Mouse (Mus musculus) thymus, postnatal 10 days (tissue): Measurements from ENCODE around the gene Snorc.

ENCODE experiments used
- DNase-seq, 2 experiments: peaks; one replicate each; pipeline ENCODE4 v3.0.0; 2021; ENCODE audit warnings: low spot score in 2 of 2

Snorc gene

DNA sequence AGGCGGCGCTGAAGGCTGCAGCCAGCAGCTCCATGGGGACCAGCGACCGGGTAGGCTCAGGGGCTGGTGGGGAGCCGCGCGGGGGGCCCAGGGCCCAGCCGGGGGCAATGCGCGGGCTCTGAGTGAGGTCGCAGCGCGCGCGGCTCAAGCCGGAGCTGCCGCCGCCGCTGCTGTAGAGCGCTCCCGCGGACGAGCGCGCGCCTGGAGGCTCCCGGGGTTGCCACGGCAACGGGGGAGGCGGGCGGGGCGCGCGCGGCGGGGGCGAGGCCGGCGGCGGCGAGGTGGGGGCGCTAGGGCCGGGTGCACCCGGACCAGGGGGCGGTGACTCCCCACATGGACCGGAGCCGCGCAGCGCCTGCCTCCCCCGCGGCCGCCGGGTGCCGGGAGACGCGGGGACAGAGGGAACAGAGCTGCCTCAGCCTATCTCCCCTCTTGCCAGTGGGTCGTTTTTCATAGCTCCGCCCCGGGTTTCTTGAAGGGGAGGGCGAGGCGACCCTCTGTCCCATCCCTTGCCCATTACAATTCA lies 40.2 kb downstream of the Snorc start:
- peak in 1 of 2 experiments; percentile 20 for DNase-seq

DNA sequence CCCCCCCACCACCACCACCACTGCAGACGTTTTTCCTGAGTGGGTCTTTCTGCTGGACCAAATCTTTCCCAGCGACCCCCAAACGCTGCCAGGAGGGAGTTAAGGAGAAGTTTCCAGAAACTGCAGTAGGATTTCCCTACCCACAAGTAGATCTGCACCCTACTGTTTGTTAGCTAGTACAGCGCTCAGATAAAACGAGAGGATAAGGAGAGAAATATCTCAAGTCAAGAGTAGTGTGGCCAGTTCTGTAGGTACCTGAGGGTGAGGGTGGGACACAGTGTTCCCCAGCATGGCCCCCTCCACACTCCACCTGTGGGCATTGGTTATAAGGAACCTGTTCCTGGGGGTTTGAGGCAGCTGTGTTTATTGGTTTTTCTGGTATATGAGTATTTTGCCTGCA lies 40.8 kb downstream of the Snorc start:
- DNase-seq: no peak

DNA sequence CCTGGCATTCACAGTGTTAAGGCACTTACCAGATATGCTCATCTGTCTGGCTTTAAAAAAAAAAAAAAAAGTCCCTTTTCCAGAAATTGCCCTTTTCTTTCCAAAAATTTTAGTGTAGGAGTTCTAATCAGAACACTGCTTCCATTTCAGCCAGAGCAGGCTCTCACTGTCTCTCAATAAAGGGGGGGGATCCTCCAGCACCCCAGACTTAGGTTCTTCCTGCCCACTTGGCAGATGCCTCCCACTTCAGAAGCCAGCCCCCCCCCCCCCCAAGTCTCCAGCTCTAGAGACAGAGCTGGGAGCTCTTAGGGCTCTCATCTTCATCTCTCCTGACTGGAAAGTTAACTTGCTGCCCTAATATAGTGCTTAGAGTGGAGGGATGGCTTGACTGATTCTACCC lies 50.4 kb downstream of the Snorc start:
- DNase-seq: no peak

DNA sequence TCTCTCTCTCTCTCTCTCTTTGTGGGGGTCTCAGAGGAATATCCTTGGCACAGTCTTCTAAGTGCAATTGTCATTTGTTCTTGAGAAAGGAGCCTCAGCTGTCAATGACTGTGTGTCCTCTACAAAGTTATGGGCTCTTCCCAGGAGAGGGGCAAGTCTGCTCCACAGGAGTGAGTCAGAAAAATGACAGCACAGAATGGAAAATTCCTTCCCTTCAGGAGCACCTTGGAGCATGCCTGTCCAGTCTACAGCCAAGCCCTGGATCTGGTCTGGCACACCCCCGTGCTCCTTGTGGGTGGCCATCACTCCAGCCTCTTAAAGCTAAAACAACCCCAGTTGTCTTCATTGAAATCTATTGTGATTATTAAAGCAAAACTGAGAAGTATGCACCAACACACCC lies 51.5 kb downstream of the Snorc start:
- no peak for DNase-seq

DNA sequence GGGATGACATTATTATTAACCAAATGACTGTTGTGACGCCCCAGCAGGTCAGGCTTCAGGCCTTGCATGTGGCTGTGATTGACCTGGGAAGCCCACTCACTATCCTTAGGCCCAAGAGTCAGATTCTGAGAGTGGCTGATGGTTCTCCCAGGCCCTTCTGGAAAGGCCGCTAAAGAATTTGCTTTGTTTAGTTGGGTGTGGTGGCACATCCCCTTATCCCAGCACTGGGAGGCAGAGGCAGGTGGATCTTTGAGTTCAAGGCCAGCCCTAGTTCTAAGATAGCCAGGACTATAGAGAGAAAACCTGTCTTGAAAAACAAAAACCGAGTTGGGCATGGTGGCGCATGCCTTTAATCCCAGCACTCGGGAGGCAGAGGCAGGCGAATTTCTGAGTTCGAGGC lies 55.0 kb downstream of the Snorc start:
- no peak for DNase-seq
